Mouse (Mus musculus): ENCODE data around the gene Coq2.

Gene Coq2

DNA sequence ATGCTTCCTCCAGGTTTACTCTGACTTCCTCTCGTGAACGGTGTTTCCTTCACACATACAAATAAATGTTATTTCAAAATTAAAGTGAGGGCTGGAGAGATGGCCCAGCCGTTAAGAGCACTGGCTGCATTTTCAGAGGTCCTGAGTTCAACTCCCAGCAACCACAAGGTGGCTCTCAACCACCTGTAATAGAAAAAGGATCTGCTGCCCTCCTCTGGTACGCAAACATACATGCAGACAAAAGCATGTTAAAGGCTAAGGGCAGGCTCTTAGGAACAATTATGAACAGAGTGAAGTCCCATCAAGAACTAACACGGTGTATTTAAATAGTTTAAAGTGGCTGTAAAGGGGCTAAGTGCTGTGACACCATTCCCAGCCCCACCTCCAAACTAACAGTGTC is 11.1 kb downstream of the Coq2 start:
- intact Hi-C loops (cut with DNase I), result loop anchor here (5.0 kb wide), 1 partner anchor 117 kb away; no protein-coding TSS in a partner anchor

DNA sequence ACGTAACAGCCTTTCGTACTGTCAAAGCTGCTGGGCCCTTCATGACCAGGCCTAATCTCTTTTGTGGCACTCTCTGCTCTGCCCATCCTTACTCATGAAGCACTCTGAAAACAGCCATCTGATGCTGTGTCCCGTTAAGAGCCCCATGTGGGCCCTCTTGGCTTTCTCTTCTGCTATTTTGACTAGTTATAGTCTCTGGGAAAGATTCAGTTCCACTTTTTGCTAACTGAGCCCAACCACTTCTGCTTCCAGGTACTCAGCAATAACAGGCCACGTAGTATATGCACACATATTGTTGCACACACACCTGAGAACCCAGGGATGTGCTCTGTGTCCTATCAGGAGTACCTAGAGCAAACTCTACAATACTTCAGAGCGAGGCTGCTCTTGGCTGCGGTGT is 11.9 kb downstream of the Coq2 start:
- intact Hi-C loops (cut with DNase I), result loop anchor here (5.0 kb wide), 1 partner anchor 116 kb away; no protein-coding TSS in a partner anchor

DNA sequence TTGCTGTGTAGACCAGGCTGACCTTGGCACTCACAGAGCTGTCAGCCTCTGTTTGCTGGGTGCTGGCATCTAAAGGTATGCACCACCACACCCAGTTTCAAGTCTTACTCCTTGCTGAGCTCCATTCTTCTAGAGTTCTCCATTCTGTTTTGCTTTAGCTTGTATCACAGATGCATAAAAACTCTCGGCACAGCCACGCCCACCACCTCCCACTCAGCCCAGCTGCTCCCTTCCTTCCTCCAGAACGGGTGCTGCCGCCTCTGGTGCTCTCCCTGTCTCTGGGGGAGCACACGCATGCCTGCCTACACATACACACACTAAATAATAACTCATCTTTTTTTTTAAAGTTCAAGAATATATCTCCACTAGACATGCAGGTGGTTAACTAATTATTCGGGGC is 16.5 kb downstream of the Coq2 start:
- intact Hi-C loops (cut with DNase I), result no loop called here

DNA sequence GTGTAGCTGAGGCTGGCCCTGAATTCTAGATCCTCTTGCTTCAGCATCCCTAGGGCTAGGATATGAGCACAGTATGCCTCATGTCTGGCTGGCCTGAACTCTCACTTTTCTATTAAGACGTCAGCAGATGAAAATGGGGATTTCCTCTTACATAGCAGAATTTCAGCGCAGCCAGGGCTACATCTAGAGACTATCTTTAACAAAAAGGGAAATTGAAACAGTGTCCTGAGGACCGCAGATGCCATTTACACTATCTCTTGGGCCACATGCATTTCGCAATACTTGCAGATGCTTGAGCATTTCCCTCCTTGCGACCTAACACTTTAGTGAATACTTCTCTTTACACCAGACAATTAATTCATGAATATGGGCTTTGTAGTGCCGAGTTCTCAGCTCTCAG is 18.6 kb downstream of the Coq2 start:
- intact Hi-C loops (cut with DNase I), result no loop called here

DNA sequence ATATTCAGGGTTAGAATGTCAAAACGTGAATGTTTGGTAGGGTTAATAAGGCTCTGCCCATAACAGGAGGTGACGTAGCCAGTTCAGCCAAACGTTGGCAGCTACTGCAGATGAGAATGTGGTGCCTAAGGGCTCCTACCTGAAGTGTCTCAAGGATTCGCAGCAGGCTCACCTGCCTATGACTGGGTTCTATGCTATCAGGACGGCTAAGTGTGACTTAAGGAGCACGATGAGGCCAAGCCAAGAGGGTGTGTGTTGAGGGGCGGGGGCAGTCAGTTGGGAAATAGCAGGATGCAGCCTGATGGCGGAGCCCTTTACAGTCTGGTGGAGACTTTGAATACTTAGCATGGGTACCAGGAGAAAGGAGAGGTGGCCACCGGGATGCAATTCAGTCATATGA is 22.6 kb downstream of the Coq2 start:
- intact Hi-C loops (cut with DNase I), result no loop called here

DNA sequence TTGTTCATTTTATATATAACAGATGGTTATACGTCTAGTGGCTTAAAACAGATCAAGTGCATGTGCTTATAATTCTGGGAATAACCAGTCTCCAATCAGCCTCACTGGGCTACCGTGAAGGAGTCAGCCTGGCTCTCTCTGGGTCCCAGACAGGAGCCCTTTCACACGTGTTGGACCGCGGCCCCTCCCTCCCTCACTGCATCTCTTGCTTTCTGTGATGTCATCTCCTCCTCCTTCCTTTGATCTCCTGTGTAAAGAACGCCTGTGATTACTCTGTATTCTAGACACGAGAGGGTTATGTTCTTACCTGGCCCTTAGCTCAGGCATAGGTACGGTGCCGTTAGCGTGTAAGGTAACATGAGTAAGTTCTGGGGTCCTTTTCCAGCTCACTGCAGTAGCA is 23.5 kb downstream of the Coq2 start:
- intact Hi-C loops (cut with DNase I), result no loop called here

DNA sequence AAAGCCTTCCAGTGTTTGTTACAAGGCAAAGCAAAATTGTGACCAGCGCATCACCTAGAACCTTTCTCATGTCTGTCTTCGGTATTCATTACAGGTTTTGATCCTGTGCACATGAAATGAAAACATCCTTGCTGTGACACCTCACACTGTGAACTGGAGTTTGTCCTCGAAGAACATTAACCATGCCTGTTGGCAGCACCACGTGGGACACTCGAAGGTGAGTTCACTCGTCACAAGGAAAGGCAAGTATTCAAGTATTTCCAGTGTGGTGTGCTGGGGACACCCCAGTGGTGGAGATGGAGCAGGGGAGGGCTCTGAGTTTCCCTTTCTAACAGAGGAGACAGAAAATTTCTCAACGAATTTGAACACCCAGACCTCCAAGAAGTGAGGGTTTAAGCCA is 24.0 kb downstream of the Coq2 start:
- intact Hi-C loops (cut with DNase I), result no loop called here

DNA sequence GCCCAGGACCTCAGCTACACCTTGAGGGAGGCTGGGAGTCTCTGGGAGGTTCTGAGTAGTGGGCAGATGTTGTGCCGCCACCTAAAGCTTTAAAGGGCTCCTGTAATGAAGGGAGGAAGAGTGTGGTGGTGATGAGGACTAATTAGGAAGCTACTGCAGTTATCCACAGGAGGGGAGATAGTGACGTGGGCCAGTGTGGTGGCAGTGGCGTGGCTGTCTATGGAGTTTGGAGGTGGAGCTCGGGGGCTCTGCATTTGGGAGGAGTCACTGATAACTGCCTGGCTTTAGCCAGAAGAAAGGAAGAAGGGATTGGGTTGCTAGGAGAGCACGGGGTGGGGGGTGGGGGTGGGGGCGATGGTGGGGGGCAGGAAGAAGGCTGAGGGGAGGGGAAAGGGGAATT is 26.4 kb downstream of the Coq2 start:
- intact Hi-C loops (cut with DNase I), result no loop called here

DNA sequence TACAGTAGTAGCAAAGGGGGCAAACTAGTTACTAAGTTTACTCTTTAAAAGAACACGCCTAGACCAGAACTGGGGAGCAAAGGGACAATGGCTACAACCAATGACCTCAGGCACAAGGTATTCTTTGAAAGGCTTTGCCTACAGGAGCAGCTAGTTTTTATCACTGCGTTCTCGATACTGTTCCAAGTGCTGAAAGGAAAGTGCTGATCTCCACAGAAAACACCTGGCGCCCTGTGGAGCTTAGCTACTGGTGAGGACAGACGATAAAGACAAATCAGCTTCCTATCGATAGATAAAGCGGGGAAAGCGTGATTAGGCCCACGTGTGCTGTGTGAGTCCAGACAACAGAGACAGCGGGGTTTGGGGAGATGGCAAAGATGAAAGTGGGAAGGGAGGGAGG is 26.9 kb downstream of the Coq2 start:
- intact Hi-C loops (cut with DNase I), result no loop called here

DNA sequence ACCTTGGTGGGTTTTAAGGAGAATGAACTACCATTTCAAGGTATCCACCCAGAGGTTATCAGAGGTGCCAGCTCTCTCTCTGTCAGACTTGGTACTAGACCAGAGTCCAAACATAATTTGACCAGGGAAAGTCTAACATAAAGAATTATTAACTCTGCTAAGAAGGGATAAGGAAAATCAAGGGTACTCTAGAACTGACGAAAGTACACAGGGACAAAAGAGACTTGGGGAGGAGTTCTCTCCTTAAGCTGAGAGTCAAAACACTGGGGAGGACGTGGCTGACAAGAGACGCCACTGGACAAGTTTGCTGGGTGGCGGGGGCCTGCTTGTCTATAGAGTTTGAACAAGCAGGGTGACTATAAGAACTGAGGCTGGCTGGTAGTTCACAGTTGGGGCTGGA is 28.4 kb downstream of the Coq2 start:
- intact Hi-C loops (cut with DNase I), result no loop called here

DNA sequence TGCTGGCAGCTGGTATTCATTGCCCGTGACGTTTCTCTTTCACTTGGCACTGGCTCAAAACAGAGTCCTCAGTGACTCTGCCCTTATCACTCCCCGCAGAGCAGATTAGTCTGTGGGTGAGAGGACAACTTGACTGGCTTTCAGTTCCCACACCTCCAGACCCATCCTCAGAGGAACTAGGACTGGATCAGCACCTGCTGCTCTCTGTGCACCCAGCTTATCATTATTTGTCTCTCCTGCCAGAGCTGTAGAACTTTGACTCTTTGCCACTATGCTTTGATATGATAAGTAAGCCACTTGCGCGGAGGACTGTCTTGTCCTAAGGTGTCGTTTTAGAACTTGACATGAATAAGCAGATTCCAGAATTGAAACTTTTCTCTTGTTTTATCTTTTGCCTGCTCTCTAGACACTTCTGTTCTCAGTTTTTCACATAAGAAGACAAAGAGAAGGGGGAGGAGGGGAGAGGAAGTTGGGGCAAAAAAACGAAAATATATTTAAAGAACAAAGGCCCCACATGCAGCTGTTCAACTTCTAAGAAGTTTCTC is 30.9 kb downstream of the Coq2 start:
- intact Hi-C loops (cut with DNase I), result no loop called here

DNA sequence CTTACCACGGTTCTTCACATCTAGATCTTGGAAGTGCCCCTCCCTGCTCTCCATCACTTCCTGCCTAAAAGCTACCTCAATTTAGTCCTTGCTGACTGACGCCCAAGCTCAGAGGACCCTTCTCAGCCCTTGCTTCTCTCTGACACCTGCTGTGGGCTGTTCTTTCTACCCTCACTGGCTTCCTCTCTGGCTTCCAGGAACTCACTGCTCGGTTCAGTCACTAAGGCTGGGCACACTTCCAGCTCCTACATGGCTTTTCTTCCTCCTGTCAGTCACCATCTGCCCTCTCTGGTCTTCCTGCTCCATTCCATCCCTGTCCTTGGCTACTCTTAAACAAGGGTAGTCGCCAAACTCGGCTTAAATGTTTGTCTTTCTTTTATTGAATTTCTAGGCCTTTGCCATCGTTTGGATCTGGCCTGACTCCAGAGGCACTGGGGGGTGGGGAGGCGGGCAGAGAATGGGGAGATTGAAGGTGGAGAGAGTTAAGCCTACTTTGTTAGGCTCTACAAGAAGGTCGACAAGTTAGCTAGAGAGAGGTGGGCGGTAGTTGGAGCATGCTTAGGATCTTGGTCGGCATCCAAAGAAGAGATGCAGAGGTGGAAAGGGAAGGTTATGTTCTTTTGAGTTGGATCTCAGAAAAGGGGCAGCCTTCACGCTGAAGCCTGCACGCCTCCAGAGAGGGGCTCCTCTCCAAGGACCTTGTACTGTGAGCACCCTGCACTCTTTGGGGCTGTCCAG is 31.5 kb downstream of the Coq2 start:
- intact Hi-C loops (cut with DNase I), result no loop called here

DNA sequence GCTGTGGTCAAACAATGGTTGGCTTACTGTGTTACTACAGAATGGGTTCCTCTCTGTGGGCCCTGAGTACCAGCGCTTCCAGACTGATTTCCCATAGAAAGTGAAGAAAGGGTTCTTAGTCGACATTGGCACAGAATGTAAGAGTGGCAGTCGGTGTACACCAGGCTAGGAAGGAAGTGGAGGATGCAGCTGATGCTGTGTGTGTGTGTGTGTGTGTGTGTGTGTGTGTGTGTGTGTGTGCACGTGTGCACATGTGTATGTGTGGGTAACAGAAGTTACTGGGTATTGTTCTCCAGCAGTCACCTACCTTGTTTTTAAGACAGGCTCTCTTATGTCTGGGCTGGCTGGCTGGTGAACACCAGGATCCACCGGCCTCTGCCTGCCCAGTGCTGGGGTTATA is 32.6 kb downstream of the Coq2 start:
- intact Hi-C loops (cut with DNase I), result no loop called here

DNA sequence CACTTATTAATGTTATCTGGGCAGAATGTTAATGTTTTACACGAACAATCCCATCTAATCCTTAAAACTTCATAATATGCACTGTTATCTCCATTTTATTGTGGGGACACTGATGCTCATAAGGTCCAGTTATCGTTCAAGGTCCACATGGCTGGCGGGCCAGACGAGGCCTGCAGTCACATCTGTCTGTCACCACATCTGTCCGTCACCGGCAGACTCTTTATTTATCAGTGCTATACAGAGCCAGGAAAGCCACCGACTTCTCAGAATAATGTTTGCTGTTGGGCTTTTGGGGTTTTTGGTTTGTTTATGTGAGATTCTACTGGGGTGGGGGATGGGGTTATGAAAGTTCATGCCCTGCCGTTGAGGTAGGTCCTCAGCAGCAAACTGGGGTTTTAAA is 36.5 kb downstream of the Coq2 start:
- intact Hi-C loops (cut with DNase I), result no loop called here

DNA sequence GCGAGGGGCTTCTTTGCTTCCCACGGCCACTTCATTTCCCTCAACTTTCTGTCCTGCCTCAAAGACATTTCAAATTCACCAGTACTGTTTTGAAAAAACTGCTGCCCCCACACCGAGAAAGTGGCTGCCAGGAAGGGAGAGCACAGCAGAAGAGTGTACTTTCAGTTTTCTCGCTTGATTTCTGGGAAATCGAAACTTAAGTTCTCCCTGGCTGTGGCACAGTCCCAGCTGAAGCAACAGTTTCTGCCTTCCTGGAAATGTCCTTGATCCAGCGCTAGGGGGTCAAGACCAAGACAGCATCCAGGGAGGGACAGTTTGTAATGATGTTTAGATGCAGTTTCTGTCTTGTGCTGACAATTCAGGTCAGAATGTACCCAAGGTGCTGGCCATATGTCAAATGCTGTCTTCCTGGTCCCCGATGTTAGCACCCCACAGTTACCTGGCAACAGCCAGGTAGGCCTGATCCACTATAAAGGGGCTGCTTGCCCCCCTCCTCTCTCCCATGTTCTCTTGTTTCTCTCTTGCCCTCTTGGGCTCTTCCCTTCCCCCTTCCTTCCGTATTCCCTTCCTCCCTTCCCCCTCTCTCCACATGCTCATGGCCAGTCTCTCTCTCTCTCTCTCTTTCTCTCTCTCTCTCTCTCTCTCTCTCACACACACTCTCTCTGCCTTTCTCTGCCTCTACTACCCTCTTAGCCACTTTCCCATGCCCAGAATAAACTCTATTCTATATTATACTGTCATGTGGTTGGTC is 38.0 kb downstream of the Coq2 start:
- intact Hi-C loops (cut with DNase I), result no loop called here

DNA sequence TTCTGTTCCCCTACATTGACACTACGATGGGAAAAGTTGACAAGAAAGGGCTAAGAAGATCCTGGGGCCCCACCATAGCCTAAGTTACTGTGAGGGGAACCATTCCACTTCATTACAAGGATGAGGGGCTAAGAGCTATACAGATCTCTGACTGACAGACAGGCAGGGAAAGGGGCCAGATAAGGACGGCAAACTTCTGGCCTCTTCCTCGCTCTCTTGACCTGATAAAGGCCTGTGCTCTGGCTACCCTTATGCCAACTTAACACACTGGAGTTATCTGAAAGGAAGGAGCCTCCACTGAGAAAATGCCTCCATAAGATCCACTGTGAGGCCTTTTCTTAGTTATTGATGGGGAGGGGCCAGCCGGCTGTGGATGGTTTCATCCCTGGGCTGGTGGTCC is 39.0 kb downstream of the Coq2 start:
- intact Hi-C loops (cut with DNase I), result no loop called here

DNA sequence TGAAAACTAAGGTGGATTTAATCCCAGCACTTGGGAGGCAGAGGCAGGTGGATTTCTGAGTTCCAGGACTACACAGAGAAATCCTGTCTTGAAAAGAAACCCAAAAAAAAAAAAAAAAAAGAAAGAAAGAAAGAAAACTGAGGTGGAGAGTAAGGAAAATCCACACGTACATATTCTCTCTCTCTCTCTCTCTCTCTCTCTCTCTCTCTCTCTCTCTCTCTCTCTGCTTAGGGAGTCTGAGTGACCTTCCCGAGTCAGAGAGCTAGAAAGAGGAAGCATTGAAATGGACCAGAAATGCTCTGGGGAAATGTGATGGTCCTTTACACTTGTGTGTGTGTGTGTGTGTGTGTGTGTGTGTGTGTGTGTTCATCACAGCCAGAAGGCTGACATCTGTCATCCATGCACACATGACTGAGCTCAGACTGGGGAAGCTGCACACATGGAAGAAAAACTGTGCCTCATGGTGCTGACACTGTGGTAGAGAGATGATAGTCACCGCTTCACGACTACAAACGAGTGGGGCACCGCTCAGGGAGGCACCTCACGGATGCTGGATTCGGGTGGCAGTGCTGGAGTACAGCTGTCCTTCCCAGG is 40.0 kb downstream of the Coq2 start:
- intact Hi-C loops (cut with DNase I), result no loop called here

DNA sequence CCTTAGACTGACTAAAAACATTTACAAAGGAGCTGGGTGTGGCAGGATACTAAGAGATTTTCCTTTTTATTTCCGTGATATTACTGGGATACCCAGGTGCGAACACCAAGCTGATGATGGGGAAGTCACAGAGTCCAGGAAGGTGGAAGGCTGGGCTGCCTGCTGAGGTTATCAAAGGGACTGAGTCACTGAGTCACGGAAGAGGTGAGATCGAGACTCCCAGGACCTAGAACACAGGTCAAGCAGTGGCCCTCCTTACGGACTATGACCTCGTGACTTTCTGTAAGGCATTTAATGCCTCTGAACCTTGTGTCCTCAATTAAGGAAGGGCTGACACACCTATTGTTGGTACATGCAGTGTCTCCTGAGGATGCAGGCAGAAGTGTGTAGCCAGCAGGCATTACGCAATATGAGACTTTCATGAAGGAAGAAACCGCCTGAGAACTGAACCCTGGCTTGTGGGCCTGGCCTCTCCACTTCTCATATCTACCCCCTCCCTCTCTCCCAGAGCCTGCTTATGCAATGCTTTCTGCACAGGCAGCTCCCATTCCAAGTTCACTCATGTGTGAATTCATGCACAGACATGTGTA is 42.3 kb downstream of the Coq2 start:
- intact Hi-C loops (cut with DNase I), result no loop called here

DNA sequence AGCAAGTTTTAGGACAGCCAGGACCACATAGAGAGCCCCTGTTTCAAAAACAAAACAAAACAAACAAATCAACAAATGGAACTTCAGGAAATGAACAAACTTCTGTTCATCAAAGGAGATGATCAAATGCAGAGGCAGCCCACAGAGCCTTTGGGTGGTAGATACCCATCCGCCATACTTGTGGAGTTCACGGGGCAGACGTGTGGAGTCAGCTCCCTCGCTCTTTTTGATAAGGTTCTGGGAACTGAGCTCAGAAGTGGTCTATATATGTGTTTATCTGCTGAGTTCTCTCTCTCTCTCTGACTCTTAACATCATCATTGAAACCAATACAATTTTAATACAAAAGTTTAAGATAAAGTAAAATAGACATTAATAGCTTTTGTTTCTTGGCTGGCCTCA is 46.1 kb downstream of the Coq2 start:
- intact Hi-C loops (cut with DNase I), result no loop called here

DNA sequence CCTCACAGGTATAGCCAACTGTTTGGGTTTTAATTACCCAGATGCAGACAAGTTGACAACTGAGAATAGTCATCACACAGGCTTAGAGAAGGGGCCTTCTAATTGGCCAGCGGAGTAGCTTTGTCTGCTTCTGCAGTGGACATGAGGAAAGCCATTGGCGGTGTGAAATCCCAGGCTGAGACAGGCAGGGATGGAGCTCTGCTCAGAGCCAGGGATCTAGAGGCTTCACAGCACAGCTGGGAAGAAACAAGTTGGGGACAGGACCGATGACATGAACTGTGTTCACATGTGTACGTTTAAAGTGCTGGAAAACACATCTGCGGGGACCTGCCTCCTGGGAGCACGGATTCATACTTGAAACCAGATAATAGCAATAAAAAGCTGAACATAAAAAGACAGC is 48.4 kb downstream of the Coq2 start:
- intact Hi-C loops (cut with DNase I), result no loop called here

DNA sequence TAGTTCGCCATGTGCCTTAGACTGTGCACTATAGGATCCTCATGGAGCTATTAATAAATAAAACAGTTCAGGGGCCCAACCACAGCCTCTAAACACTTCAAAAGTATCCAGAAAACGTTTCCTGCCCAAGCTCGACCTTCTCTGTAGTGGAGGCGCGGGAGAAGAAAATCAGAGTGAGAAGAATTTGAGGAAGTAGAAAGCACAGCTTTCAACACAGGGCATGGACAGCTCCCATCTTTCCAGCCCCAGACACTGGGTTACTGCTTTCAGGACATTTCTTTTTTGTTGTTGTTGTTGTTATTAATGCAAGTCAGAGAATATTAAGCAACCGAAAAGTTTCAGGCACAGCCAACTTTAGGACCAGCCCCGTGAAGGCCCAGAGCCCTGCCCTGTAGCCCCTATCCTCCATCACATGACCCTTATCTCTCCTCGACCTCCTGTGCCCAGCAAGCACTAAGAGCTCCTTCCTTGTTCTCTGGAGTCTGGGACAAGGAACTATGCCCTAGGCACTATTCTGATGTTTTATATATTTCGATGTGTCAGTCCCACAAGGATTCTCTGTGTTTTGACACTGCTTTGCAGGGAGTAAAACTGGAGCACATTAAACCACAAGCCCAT is 50.1 kb downstream of the Coq2 start:
- intact Hi-C loops (cut with DNase I), result no loop called here

Data from adrenal gland (tissue).